Mouse (Mus musculus): ENCODE data around the gene Gm15155.

DNA sequence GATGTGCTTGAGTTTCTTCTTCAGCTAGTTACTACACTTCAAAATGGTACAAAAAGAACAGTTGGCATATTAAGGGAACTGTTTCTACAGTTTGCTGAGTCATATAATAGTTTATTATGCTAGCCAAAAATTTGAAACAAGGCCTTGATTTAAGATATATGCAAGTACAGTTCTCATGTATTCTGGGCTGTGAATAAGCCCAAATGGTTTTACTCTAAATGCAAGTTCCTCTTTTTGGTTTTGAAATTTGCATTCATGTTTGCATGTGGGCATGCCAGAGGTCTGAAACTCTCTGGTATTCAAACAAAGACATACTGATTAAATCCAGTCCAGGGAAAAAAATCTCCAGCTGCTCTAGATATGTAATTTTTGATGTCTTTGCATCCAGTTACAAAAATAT, 277.2 kb downstream of the Gm15155 start:
- TF ChIP-seq CTCF (IDR thresholded peaks at IDR 0.05; ENCODE audit: borderline replicate concordance, insufficient read depth, low read depth, low read length) (no peak), POLR2A (IDR thresholded peaks at IDR 0.05; ENCODE audit: borderline replicate concordance, insufficient read depth, low read length) (no peak)

All from cerebellum, adult 2 months (tissue).